Mouse (Mus musculus) liver, embryonic 12.5 days (tissue): Measurements from ENCODE around the gene Bbof1. TPM values are rescaled to one million over a fixed set of nuclear protein-coding genes. Genes with fewer than 3 reads are reported as not detected.

Experiments used
- ATAC-seq: fragments of 200-750 bp; cut with Nextera tagmentation; 2 replicates; pipeline ENCODE4 v1.8.0; 2017; ENCODE audit warnings: moderate number of reproducible peaks, mild to moderate bottlenecking, moderate library complexity
- H3K27ac ChIP-seq: fragments of 300-500 bp; sonication (generic); 2 replicates; pipeline ENCODE4 v1.5.1; 2016; ENCODE audit warnings: mild to moderate bottlenecking
- H3K27me3 ChIP-seq: fragments of 300-500 bp; sonication (generic); replicated peaks from 2 replicates; pipeline ENCODE4 v1.6.1; 2016; ENCODE audit warnings: mild to moderate bottlenecking, moderate library complexity
- H3K36me3 ChIP-seq: fragments of 300-500 bp; sonication (generic); 2 replicates; pipeline ENCODE4 v1.6.1; 2016; ENCODE audit warnings: mild to moderate bottlenecking, moderate library complexity
- H3K4me1 ChIP-seq: fragments of 300-500 bp; sonication (generic); 2 replicates; pipeline ENCODE4 v1.6.1; 2016
- H3K4me2 ChIP-seq: fragments of 300-500 bp; sonication (generic); 2 replicates; pipeline ENCODE4 v1.6.1; 2016; ENCODE audit warnings: mild to moderate bottlenecking, moderate library complexity
- H3K4me3 ChIP-seq: fragments of 300-500 bp; sonication (generic); 2 replicates; pipeline ENCODE4 v1.5.1; 2016; ENCODE audit warnings: mild to moderate bottlenecking, moderate library complexity
- H3K9ac ChIP-seq: fragments of 300-500 bp; sonication (generic); 2 replicates; pipeline ENCODE4 v1.6.1; 2016; ENCODE audit warnings: mild to moderate bottlenecking, moderate library complexity
- H3K9me3 ChIP-seq: fragments of 300-500 bp; sonication (generic); replicated peaks from 2 replicates; pipeline ENCODE4 v1.6.1; 2016; ENCODE audit warnings: mild to moderate bottlenecking, moderate library complexity
- WGBS: fragments of 180-500 bp; shearing (Covaris S2); methylation state at CpG from one replicate; pipeline ENCODE4 v1.1.7; 2016; ENCODE audit not compliant: insufficient replicate concordance; 5-methylcytosine and 5-hydroxymethylcytosine counted together
- polyA plus RNA-seq: library from polyadenylated mRNA; unstranded; fragments of >200 nt; fragmentation: Nextera tagmentation; extraction: Ambion mirVana; gene quantifications from 2 replicates; pipeline ENCODE4 v1.2.1, GENCODE M21; 2016

Bbof1 gene
- polyA plus RNA-seq, 1 experiment from 2014 or later = 0.51 TPM

GRCm38 (mm10) chr12:84449887-84450286, 41.0 kb downstream of the Bbof1 start:
- 38% methylated on average over 10 of the region's 10 CpGs for WGBS
- peak overlapping the region; percentile 78 for H3K9ac ChIP-seq
- peaks cover 39% of the 10 kb centered on the region for H3K4me1 ChIP-seq
- no peak overlapping the region for H3K27ac ChIP-seq
- H3K4me2 ChIP-seq = peak overlapping the region; percentile 97
- peaks cover 27% of the 10 kb centered on the region for H3K27me3 ChIP-seq
- H3K9me3 ChIP-seq = no peaks in the 10 kb centered on the region
- peaks cover 8% of the 10 kb centered on the region for H3K36me3 ChIP-seq
- ATAC-seq = no peak
- H3K4me3 ChIP-seq = peak overlapping the region; percentile 93

DNA sequence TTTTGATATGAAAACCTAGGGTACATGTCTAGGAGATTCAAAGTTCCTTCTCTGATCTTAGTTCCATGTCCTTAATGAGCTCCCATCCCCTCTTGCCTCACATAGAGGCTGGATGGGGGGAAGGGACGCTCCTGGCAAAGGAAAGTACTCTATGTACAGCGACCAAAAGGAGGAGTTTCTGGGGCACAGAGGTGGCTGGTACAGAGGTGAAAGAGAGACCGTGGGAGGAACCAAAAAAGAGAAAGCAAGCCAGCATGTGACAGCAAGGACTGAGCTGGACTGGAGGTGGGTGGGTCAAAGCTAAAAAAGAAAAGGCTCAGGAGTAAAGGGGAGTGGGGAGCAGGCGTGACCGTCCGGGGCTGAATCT, 41.5 kb downstream of the Bbof1 start:
- Histone ChIP-seq H3K4me1 (peaks cover 43% of the 10 kb centered on the region), H3K9ac (peak overlapping the region; percentile 78), H3K36me3 (peaks cover 13% of the 10 kb centered on the region), H3K27ac (peak overlapping the region; percentile 81), H3K9me3 (no peaks in the 10 kb centered on the region), H3K4me2 (peak overlapping the region; percentile 97), H3K27me3 (peaks cover 24% of the 10 kb centered on the region), H3K4me3 (peak overlapping the region; percentile 93)
- WGBS = 0% methylated on average over 6 of the region's 6 CpGs
- ATAC-seq = no peak

GRCm38 (mm10) chr12:84450718-84451646, 42.1 kb downstream of the Bbof1 start, which contains the start of the genes Aldh6a1 and Lin52:
Gene Aldh6a1, minus strand, starts transcription at chr12:84451004.
Gene Lin52, plus strand, starts transcription at chr12:84451422.
- H3K36me3 ChIP-seq = peaks cover 14% of the 10 kb centered on the region
- H3K9ac ChIP-seq = peak within 1 kb of the TSS; percentile 85
- peak within 1 kb of the TSS; percentile 81 for H3K27ac ChIP-seq
- WGBS = under 1% methylated on average over 48 of the region's 49 CpGs
- H3K27me3 ChIP-seq = peaks cover 23% of the 10 kb centered on the region
- H3K4me3 ChIP-seq = peak within 1 kb of the TSS; percentile 93
- H3K4me1 ChIP-seq = peaks cover 43% of the 10 kb centered on the region
- no peaks in the 10 kb centered on the region for H3K9me3 ChIP-seq
- peak; percentile 97 for ATAC-seq
- H3K4me2 ChIP-seq = peak within 1 kb of the TSS; percentile 97

- peaks cover 43% of the 10 kb centered on the region for H3K4me1 ChIP-seq
- H3K9me3 ChIP-seq = no peaks in the 10 kb centered on the region
- peaks cover 15% of the 10 kb centered on the region for H3K27me3 ChIP-seq
- no peak for ATAC-seq
- H3K36me3 ChIP-seq = peaks cover 19% of the 10 kb centered on the region
- H3K4me2 ChIP-seq = peak overlapping the region; percentile 97
- H3K9ac ChIP-seq = peak overlapping the region; percentile 85
- WGBS = 0% methylated on average over 11 of the region's 11 CpGs
- peak overlapping the region; percentile 93 for H3K4me3 ChIP-seq
- peak overlapping the region; percentile 81 for H3K27ac ChIP-seq
Observed at GRCm38 (mm10) chr12:84451801-84452200, 42.9 kb downstream of the Bbof1 start.

DNA sequence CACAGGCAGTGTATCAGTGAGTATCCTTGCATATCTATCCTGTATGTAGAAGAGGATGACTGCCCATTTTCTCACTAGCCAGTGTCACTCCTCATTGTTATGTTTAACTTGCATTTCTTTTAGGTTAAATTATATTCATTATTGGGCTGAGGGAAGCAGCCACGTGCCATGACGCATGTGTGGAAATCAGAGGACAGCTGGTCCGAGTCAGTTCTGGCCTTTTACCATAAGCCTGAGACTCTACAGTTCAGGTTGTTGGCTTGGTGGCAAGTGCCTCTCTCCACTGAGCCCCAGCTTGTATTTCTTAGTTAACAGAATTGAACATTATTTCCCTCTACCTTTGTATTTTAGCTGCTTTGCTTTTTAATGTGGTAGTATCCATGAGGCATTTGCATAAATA, 48.0 kb downstream of the Bbof1 start:
- 87% methylated on average over 3 of the region's 3 CpGs for WGBS
- peaks cover 33% of the 10 kb centered on the region for H3K4me1 ChIP-seq
- H3K9me3 ChIP-seq = peaks cover 7% of the 10 kb centered on the region
- H3K4me3 ChIP-seq = no peak overlapping the region
- peaks cover 63% of the 10 kb centered on the region for H3K36me3 ChIP-seq
- H3K4me2 ChIP-seq = no peak overlapping the region
- H3K27me3 ChIP-seq = no peaks in the 10 kb centered on the region
- no peak overlapping the region for H3K27ac ChIP-seq
- ATAC-seq = no peak
- H3K9ac ChIP-seq = no peak overlapping the region

DNA sequence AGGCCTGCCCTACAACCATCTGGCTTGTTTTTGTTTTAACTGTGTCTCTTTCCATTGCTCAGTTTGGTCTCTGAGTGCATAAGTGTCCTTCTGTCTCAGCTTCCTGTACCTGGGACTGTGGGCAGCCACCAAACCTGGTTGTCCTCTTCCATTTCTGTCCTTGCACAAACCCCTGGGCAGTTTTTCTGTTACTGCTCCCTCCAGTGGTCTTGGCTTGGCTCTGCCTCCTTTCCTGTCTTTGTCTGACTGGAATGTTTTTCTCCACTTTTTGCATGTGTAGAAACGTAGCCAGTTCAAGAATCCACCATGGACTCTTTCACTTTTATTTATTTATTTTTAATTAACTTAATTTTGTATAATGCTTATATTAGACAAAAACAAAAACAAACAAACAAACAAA, 51.0 kb downstream of the Bbof1 start:
- ATAC-seq = no peak
- Histone ChIP-seq H3K9ac (no peak overlapping the region), H3K27ac (no peak overlapping the region), H3K27me3 (no peaks in the 10 kb centered on the region), H3K4me1 (0 out of 2 replicates have a peak, but pooled peaks cover 4% of the 10 kb centered on the region), H3K36me3 (peaks cover 85% of the 10 kb centered on the region), H3K4me3 (no peak overlapping the region), H3K9me3 (peaks cover 7% of the 10 kb centered on the region), H3K4me2 (no peak overlapping the region)
- WGBS = 71% methylated on average over 1 of the region's 1 CpGs

DNA sequence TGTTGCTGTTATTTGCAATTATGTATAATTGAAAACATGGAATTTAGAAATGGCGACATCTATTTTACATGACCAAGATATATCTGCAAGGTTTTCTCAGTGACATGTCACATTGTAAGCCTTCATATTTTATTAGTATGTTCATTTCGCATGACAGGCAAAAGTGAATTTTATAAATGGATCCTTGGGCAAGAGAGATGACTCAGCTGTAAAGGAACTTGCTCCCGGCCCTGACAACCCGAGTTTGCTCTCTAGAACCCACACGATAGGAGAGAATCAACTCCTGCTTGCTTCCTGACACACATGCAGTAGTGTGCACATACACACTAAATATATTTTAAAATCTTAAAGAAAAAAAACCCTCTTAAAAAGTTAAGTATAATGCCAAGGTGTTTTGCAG, 52.5 kb downstream of the Bbof1 start:
- no peak overlapping the region for H3K4me3 ChIP-seq
- ATAC-seq = no peak
- WGBS = 83% methylated on average over 5 of the region's 5 CpGs
- H3K27ac ChIP-seq = no peak overlapping the region
- no peaks in the 10 kb centered on the region for H3K4me1 ChIP-seq
- no peak overlapping the region for H3K9ac ChIP-seq
- H3K4me2 ChIP-seq = no peak overlapping the region
- H3K36me3 ChIP-seq = peaks cover 79% of the 10 kb centered on the region
- peaks cover 7% of the 10 kb centered on the region for H3K9me3 ChIP-seq
- no peaks in the 10 kb centered on the region for H3K27me3 ChIP-seq

DNA sequence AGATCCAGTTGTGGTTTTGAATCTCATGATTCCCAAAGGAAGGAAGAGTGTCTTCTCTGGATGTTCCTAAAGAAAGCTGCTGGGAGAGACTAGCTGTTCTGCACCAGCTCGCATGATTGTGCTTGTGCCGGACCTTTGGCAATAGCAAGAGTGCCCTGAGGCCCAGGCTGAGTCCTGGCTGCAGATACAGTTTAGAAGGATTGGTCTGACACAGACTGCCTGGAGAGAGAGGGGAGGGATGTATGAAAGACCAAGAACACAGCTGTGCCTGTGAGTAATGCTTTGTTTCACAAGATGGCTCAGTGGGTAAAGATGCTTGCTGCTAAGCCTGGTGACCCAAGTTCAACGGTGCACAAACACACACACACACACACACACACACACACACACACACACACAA, 54.0 kb downstream of the Bbof1 start:
- H3K4me2 ChIP-seq = no peak overlapping the region
- no peak overlapping the region for H3K4me3 ChIP-seq
- no peaks in the 10 kb centered on the region for H3K4me1 ChIP-seq
- peaks cover 7% of the 10 kb centered on the region for H3K9me3 ChIP-seq
- H3K27me3 ChIP-seq = no peaks in the 10 kb centered on the region
- H3K27ac ChIP-seq = no peak overlapping the region
- H3K9ac ChIP-seq = no peak overlapping the region
- ATAC-seq = no peak
- 75% methylated on average over 3 of the region's 3 CpGs for WGBS
- peaks cover 80% of the 10 kb centered on the region for H3K36me3 ChIP-seq

- H3K9ac ChIP-seq = no peak overlapping the region
- H3K9me3 ChIP-seq = no peaks in the 10 kb centered on the region
- H3K27ac ChIP-seq = no peak overlapping the region
- WGBS = 0% methylated on average over 1 of the region's 1 CpGs
- ATAC-seq = no peak
- peaks cover 62% of the 10 kb centered on the region for H3K36me3 ChIP-seq
- H3K27me3 ChIP-seq = no peaks in the 10 kb centered on the region
- H3K4me2 ChIP-seq = no peak overlapping the region
- H3K4me1 ChIP-seq = no peaks in the 10 kb centered on the region
- H3K4me3 ChIP-seq = no peak overlapping the region
Observed at GRCm38 (mm10) chr12:84468701-84469100, 59.8 kb downstream of the Bbof1 start.

GRCm38 (mm10) chr12:84478937-84479336, 70.1 kb downstream of the Bbof1 start:
- 80% methylated on average over 7 of the region's 7 CpGs for WGBS
- no peak overlapping the region for H3K4me3 ChIP-seq
- no peak for ATAC-seq
- peaks cover 31% of the 10 kb centered on the region for H3K36me3 ChIP-seq
- no peak overlapping the region for H3K4me2 ChIP-seq
- no peaks in the 10 kb centered on the region for H3K9me3 ChIP-seq
- H3K4me1 ChIP-seq = peaks cover 10% of the 10 kb centered on the region
- H3K9ac ChIP-seq = no peak overlapping the region
- no peaks in the 10 kb centered on the region for H3K27me3 ChIP-seq
- no peak overlapping the region for H3K27ac ChIP-seq

DNA sequence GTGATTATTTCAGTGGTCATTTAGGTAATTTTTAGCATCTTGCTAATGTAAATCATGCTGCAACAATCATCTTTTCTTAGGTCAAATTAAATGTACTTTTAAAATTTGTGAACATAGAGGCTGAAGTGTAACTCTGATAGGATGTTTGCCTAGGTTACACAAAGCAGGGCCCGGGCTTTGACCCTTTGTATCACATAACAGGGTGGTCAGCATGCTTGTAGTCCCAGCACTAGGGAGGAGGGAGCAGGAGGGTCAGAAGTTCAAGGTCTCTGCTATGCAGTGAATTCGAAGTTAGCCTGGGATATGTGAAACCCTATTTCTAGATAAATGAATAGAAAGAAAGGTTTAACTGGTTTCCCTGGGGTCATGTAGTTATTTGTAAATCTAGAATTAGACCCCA, 72.4 kb downstream of the Bbof1 start:
- ATAC-seq = 0 out of 2 replicates have a peak, but pooled peaks have one; percentile 47

More for the DNA sequence above, 72.4 kb downstream of the Bbof1 start:
- no peak overlapping the region for H3K4me3 ChIP-seq
- H3K4me1 ChIP-seq = peaks cover 10% of the 10 kb centered on the region
- H3K36me3 ChIP-seq = peaks cover 16% of the 10 kb centered on the region
- no peaks in the 10 kb centered on the region for H3K27me3 ChIP-seq
- no peak overlapping the region for H3K9ac ChIP-seq
- 0 out of 2 replicates have a peak overlapping the region, but pooled peaks have one; percentile 25 for H3K27ac ChIP-seq
- WGBS = 64% methylated on average over 2 of the region's 2 CpGs
- no peak overlapping the region for H3K4me2 ChIP-seq
- H3K9me3 ChIP-seq = no peaks in the 10 kb centered on the region
